Mouse (Mus musculus) testis, adult 2 months (tissue): ENCODE data around the gene Per1. TPM values are rescaled to one million over a fixed set of nuclear protein-coding genes. Genes with fewer than 3 reads are reported as not detected.

ENCODE experiments used
- H3K27ac ChIP-seq: fragments of 200-500 bp; 2 replicates; pipeline ENCODE4 v1.5.1; 2012; ENCODE audit warnings: low read depth, low read length; ENCODE audit not compliant: control insufficient read depth, insufficient read depth
- H3K27me3 ChIP-seq: fragments of 200-500 bp; 2 replicates; pipeline ENCODE4 v1.6.1; 2012; ENCODE audit warnings: mild to moderate bottlenecking, low read length, moderate library complexity; ENCODE audit not compliant: control insufficient read depth, insufficient read depth
- H3K36me3 ChIP-seq: fragments of 200-500 bp; 2 replicates; pipeline ENCODE4 v1.6.1; 2012; ENCODE audit warnings: mild to moderate bottlenecking, low read length; ENCODE audit not compliant: control insufficient read depth, insufficient read depth
- H3K4me1 ChIP-seq: fragments of 200-500 bp; 2 replicates; pipeline ENCODE4 v1.6.1; 2012; ENCODE audit warnings: low read length; ENCODE audit not compliant: control insufficient read depth, insufficient read depth
- H3K4me3 ChIP-seq: fragments of 200-500 bp; 2 replicates; pipeline ENCODE4 v1.5.1; 2012; ENCODE audit warnings: low read depth, mild to moderate bottlenecking, low read length, moderate library complexity, mixed read lengths; ENCODE audit not compliant: control insufficient read depth
- CTCF ChIP-seq: fragments of 200-500 bp; IDR thresholded peaks from 2 replicates; pipeline ENCODE4 v1.5.1; 2012; ENCODE audit warnings: low read depth, mild to moderate bottlenecking, inconsistent platforms, low read length, moderate library complexity; ENCODE audit not compliant: control insufficient read depth, insufficient read depth, insufficient replicate concordance
- POLR2A ChIP-seq: fragments of 200-500 bp; IDR thresholded peaks from 2 replicates; pipeline ENCODE4 v1.6.1; 2012; ENCODE audit warnings: low read depth, mild to moderate bottlenecking, inconsistent platforms, low read length, moderate library complexity; ENCODE audit not compliant: control insufficient read depth
- polyA plus RNA-seq: library from polyadenylated mRNA; depleted of rRNA; stranded (reverse); fragments of >200 nt; gene quantifications from 2 replicates; pipeline ENCODE4 v1.2.3, GENCODE M21; 2012

The Per1 gene
- polyA plus RNA-seq, 1 experiment, result 103 TPM

DNA sequence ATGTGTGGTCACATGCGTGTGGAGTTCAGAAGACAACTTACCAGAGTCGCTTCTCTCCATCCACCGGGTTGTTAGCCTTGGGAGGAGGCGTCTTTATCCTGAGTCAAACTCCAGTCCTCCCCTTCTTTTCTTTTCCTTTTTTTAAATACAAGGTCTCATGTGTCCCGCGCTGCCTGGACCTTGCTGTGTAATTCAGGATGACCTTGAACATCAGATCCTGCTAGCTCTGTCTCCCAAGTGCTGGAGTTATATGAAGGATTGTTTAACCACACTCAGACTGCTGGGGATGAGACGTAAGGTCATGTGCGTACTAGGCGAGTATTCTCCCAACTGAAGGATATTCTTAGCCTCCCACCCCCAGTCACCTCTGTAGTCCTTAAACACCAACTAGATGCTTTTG is 17.7 kb upstream of the Per1 start:
- Histone ChIP-seq H3K4me3 (no peak overlapping the region), H3K4me1 (peaks cover 3% of the 10 kb centered on the region), H3K36me3 (no peaks in the 10 kb centered on the region), H3K27me3 (no peaks in the 10 kb centered on the region), H3K27ac (no peak overlapping the region)
- TF ChIP-seq POLR2A, result no peak
- TF ChIP-seq CTCF, result no peak

DNA sequence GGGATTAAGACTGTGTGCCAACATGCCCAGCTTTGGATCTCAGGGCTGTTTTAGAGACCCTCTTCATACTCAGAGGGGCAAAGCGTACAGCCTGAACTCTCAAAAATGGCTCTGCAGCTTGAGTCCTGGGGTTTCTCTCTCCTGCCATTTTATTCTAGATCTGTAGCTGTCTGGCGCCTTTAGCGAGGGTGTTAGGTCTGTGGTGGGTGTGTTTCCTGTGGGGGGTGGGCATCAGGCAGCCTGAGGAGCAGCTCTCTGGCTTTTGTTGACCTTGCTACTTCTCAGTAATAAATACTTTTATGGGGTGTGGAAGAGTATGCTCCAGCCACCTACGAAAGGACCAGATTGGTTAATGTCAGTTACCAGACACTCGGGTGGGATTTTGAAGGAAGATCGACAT is 17.0 kb upstream of the Per1 start:
- Histone ChIP-seq H3K27ac (no peak overlapping the region), H3K4me1 (no peaks in the 10 kb centered on the region; the same call in 1 of the 2 replicates), H3K4me3 (no peak overlapping the region), H3K36me3 (no peaks in the 10 kb centered on the region), H3K27me3 (no peaks in the 10 kb centered on the region)
- TF ChIP-seq POLR2A (no peak), CTCF (no peak)

DNA sequence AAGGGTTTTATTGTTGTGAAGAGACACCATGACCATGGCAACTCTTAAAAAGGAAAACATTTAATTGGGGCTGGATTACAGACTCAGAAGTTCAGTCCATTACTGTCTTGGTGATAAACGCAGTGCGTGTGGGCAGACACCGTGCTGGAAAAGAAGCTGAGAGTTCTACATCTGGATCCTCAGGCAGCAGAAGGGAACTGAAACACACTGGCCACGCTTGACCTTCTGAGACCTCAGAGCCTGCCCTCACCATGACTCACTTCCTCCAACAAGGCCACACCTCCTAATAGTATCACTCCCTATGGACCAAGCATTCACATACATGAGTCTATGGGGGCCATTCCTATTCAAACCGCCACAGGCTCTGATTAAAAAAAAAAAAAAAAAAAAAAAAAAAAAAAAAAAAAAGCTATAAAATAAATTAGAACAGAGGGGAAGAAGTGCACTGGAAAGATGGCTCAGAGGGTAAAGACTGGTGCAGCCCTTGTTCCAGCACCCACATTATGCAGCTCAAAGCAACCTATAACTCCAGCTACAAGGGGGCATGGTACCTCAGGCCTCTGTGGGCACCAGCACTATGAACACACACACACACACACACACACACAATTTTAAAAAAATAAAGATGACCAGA is 16.1 kb upstream of the Per1 start:
- TF ChIP-seq POLR2A (no peak), CTCF (no peak)

DNA sequence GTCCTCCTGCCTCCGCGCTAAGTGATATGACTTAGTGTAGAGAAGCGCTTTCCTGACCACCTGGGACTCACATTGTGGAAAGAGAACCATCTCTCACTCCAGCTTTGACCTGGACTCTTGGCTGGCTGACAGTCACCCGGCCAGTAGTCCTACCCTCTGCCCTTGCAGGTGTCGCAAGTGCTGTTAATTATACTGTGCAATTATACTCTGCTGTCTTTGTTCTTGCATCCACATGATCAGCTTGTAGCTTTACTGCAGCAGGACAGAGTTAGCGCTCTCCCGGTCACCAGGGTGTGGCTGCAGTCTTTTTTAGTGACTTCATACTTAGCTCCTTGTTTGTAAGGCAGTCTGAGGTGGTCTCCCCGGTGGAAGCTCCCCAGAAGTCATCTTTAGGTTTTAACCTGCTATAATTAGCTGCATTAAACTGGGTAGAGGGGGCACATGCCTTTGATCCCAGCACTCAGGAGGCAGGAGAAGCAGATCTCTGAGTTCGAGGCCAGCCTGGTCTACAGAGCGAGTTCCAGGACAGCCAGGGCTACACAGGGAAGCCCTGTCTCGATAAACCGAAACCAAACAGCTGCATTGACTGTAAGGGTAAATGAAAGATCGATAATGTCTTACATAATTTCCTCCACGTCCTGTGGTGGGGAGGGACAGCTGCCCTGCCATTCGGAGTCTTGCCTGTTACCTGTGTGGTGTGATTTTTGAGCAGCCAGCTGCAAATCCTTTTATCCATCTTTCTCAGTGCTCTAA is 14.7 kb upstream of the Per1 start:
- H3K27me3 ChIP-seq, result no peaks in the 10 kb centered on the region
- H3K4me3 ChIP-seq, result no peak overlapping the region

More for the DNA sequence above, 16.1 kb upstream of the Per1 start:
- no peaks in the 10 kb centered on the region for H3K36me3 ChIP-seq
- no peaks in the 10 kb centered on the region; the same call in 1 of the 2 replicates for H3K4me1 ChIP-seq
- no peak overlapping the region for H3K4me3 ChIP-seq
- H3K27ac ChIP-seq, result no peak overlapping the region
- H3K27me3 ChIP-seq, result no peaks in the 10 kb centered on the region

DNA sequence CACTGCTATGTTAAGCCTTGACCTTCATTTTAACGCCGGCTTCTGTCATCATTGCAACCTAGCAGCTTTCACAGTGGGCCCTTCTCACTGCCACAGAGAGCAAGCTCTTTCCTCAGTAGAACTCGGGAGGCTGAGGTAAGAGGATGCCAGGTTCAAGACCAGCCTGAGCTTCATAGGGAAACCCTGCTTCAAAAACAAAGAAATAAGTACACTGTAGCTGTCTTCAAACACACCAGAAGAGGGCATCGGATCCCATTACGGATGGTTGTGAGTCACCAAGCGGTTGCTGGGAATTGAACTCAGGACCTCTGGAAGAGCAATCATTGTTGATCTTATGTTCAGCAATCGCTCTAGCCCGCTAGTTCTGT is 14.2 kb upstream of the Per1 start:
- Histone ChIP-seq H3K36me3 (no peaks in the 10 kb centered on the region), H3K27me3 (no peaks in the 10 kb centered on the region), H3K4me3 (no peak overlapping the region), H3K27ac (no peak overlapping the region), H3K4me1 (no peaks in the 10 kb centered on the region)
- TF ChIP-seq CTCF (no peak), POLR2A (no peak)

More for the DNA sequence above, 14.7 kb upstream of the Per1 start:
- H3K36me3 ChIP-seq, result no peaks in the 10 kb centered on the region
- H3K27ac ChIP-seq, result no peak overlapping the region
- TF ChIP-seq POLR2A, result no peak
- H3K4me1 ChIP-seq, result no peaks in the 10 kb centered on the region

DNA sequence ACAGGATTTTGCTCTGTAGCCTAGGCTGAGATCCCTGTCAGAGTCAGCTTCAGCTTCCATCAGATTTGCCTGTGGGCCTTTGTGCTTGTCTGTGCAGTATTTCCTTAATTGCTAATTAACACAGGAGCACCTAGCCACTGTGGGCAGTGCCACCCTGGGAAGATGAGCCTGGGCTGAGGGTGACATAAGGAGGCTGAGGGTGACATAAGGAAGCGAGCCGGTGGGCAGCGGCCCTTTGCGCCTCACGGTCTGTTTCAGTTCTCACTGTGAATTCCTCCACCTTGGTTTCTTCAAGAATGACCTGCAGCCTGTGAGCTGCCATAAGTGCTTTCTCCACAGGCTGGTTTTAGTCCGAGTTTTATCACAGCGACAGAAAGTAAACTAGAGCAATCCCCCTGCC is 13.4 kb upstream of the Per1 start:
- Histone ChIP-seq H3K4me3 (no peak overlapping the region), H3K27ac (no peak overlapping the region)
- TF ChIP-seq POLR2A, result no peak
- TF ChIP-seq CTCF, result no peak

DNA sequence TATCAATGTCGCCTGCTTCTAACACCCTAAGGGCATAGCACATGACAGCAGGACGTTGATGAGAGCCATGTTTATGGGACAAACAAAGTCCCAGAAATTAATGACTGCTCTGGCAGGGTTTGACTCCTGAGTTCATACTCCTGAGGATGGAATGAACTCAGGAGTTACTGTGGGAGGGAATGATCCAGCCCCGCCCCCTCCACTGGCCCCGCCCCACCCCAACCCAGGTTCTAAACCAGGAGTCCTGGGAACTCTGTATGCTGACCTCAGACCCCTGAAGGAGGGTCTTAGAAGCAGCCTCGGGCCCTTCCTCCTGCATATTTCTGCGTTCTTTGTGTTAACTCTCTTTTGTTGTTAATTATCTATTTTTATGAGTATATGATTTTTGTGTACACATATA is 9.4 kb upstream of the Per1 start:
- no peak overlapping the region for H3K4me3 ChIP-seq
- no peak overlapping the region for H3K27ac ChIP-seq
- H3K4me1 ChIP-seq, result peaks cover 24% of the 10 kb centered on the region
- H3K27me3 ChIP-seq, result no peaks in the 10 kb centered on the region
- TF ChIP-seq CTCF, result no peak
- no peak for TF ChIP-seq POLR2A
- H3K36me3 ChIP-seq, result no peaks in the 10 kb centered on the region; the same call in 1 of the 2 replicates

More for the DNA sequence above, 13.4 kb upstream of the Per1 start:
- Histone ChIP-seq H3K27me3 (no peaks in the 10 kb centered on the region), H3K4me1 (peaks cover 2% of the 10 kb centered on the region), H3K36me3 (no peaks in the 10 kb centered on the region)

DNA sequence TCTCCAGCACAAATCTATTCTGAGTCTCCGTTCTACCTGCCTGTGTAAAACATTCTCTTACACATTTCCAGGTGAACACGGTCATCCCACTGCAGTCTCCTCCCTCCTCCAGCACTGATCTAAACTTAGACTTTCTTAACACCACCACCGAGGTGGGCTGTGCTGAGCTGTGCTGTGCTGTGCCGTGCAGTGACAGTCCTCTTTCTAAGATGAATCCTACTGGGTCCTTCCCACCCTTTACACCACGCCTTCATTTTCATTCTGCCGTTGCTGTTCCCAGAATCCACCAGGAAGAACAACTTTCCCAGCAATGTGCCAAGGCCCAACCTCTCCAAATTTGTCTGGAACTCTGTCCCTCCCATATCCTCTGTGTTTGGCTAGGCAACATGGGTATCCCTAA is 8.6 kb upstream of the Per1 start:
- Histone ChIP-seq H3K4me3 (no peak overlapping the region), H3K36me3 (peaks cover 2% of the 10 kb centered on the region; the same call in 1 of the 2 replicates), H3K27me3 (no peaks in the 10 kb centered on the region), H3K4me1 (peaks cover 26% of the 10 kb centered on the region), H3K27ac (peak overlapping the region; percentile 42; the same call in 1 of the 2 replicates)
- TF ChIP-seq CTCF (no peak), POLR2A (no peak)
